Mouse (Mus musculus): ENCODE data around the gene Olfr1135. TPM values are rescaled to one million over a fixed set of nuclear protein-coding genes. Genes with fewer than 3 reads are reported as not detected.

The Olfr1135 gene
- total and polyA plus RNA-seq, 3 experiments, result not detected

DNA sequence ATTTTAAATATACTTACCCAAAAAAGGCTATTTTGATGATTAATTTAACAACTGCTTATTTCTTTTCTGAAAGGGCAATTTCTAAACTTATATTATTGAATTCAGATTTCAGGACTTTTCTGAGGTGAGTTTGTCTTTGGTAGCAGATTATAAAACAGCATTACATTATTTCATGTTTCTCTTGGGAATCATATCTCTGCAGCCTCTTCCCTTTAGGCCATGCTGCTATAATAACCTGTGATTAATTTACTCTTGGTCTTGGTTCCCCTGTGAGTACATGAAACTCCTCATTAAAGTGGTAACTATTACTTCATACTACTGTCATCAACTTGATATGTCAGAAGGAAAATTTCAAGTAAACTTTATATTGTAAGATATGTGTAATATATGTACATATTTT, 36.0 kb downstream of the Olfr1135 start, which contains the start of gene Olfr1132:
Gene Olfr1132 (minus strand): TSS at position 101 of the 400 bp plus-strand sequence.
- dilution Hi-C loops (cut with MboI; ENCODE audit: extremely low pct_ligation_motif_present, extremely low pct_unique_long_range_greater_than_20kb, low sequenced_read_pairs), result no loop called here
- TF ChIP-seq MEF2A (IDR thresholded peaks at IDR 0.05; ENCODE audit: borderline replicate concordance, low read depth, low read length) (no peak), TCF12 (IDR thresholded peaks at IDR 0.05; ENCODE audit: low read depth, low read length) (no peak), ZC3H11A (IDR thresholded peaks at IDR 0.05; ENCODE audit: low read depth, low read length) (no peak), IRF4 (IDR thresholded peaks at IDR 0.05; ENCODE audit: low read depth, low read length) (no peak), SIN3A (IDR thresholded peaks at IDR 0.05; ENCODE audit: low read length) (no peak), PAX5 (IDR thresholded peaks at IDR 0.05; ENCODE audit: low read length) (no peak), KAT2A (IDR thresholded peaks at IDR 0.05; ENCODE audit: insufficient replicate concordance, low read length) (no peak), JUN (IDR thresholded peaks at IDR 0.05; ENCODE audit: insufficient read depth, low read depth, low read length) (no peak), RAD21 (IDR thresholded peaks at IDR 0.05; ENCODE audit: low read depth, low read length) (no peak), NELFE (IDR thresholded peaks at IDR 0.05; ENCODE audit: low read depth, low read length) (no peak), POLR2A (IDR thresholded peaks at IDR 0.05; ENCODE audit: low read depth, low read length) (no peak), MAX (IDR thresholded peaks at IDR 0.05; ENCODE audit: low read length) (no peak), UBTF (IDR thresholded peaks at IDR 0.05; ENCODE audit: low read depth, low read length) (no peak), CHD1 (IDR thresholded peaks at IDR 0.05; ENCODE audit: low read depth, low read length) (no peak), EP300 (IDR thresholded peaks at IDR 0.05; ENCODE audit: low read length) (no peak)
- H3K36me3 ChIP-seq (replicated peaks in 1 of 2; ENCODE audit: control insufficient read depth in 1 of 2, insufficient read depth in 1 of 2, low read length in 1 of 2), result no peaks in the 10 kb centered on the region

DNA sequence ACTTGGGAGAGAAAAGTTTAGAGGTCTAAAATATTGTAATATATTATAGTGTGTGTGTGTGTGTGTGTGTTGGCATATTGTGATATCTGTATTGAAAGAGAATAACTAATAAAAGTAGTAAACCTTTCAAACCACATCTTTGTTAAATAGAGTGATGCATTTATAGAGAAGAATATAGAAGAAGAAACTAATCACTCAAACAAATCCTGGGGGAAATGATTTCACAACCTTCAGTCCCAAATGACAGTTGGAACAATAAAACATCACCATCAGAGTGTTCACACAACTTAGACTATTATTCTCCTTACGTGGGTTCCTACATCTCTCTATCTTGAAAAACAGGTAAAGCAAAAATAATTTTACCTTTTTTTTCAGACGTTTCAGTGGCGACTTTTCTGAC, 46.7 kb downstream of the Olfr1135 start, which contains the start of gene Olfr1131:
Gene Olfr1131 (plus strand): TSS at position 301 of the 400 bp plus-strand sequence.
- no peak within 1 kb of the TSS for H3K4me3 ChIP-seq (replicated peaks in 1 of 3; ENCODE audit: low read depth in 2 of 3, low read length in 2 of 3, poor library complexity in 1 of 3)
- TF ChIP-seq NELFE (IDR thresholded peaks at IDR 0.05; ENCODE audit: low read depth, low read length) (no peak), ZC3H11A (IDR thresholded peaks at IDR 0.05; ENCODE audit: low read depth, low read length) (no peak), ZKSCAN1 (IDR thresholded peaks at IDR 0.05; ENCODE audit: borderline replicate concordance, low read depth, low read length) (no peak), MXI1 (IDR thresholded peaks at IDR 0.05; ENCODE audit: low read depth, low read length) (no peak), SMC3 (IDR thresholded peaks at IDR 0.05; ENCODE audit: low read depth, low read length) (no peak), JUND (conservative IDR thresholded peaks at IDR 0.05; ENCODE audit: low read depth, low read length) (no peak), NRF1 (IDR thresholded peaks at IDR 0.05; ENCODE audit: low read depth, low read length) (no peak), BHLHE40 (IDR thresholded peaks at IDR 0.05; ENCODE audit: low read depth, low read length) (no peak), USF2 (conservative IDR thresholded peaks at IDR 0.05; ENCODE audit: low read depth, low read length) (no peak), ZNF384 (IDR thresholded peaks at IDR 0.05; ENCODE audit: low read depth, low read length) (no peak), POLR2AphosphoS2 (IDR thresholded peaks at IDR 0.05; ENCODE audit: low read depth, low read length) (no peak), TBP (conservative IDR thresholded peaks at IDR 0.05; ENCODE audit: low read depth, low read length) (no peak), MAFK (IDR thresholded peaks at IDR 0.05; ENCODE audit: insufficient replicate concordance, low read length) (no peak), MAX (IDR thresholded peaks at IDR 0.05; ENCODE audit: low read length) (no peak), USF1 (IDR thresholded peaks at IDR 0.05; ENCODE audit: low read depth, low read length) (no peak), JUN (IDR thresholded peaks at IDR 0.05; ENCODE audit: insufficient read depth, low read depth, low read length) (no peak), ZMIZ1 (IDR thresholded peaks at IDR 0.05; ENCODE audit: low read depth, low read length) (no peak), GABPA (IDR thresholded peaks at IDR 0.05; ENCODE audit: insufficient replicate concordance, low read depth, low read length) (no peak)
- dilution Hi-C loops (cut with MboI; ENCODE audit: extremely low pct_ligation_motif_present, extremely low pct_unique_long_range_greater_than_20kb, low sequenced_read_pairs) (no loop called here), in situ Hi-C loops (cut with MboI; ENCODE audit: low pct_ligation_motif_present, low pct_unique_long_range_greater_than_20kb, low sequenced_read_pairs) (no loop called here)
- H3K4me2 ChIP-seq (ENCODE audit: insufficient read depth, low read depth, poor library complexity, severe bottlenecking), result no peak within 1 kb of the TSS
- H3K36me3 ChIP-seq (replicated peaks in 1 of 2; ENCODE audit: control insufficient read depth in 1 of 2, insufficient read depth in 1 of 2, low read length in 1 of 2), result no peaks in the 10 kb centered on the region
- DNase-seq (ENCODE audit: extremely low read depth), result no peak
- H3K9me3 ChIP-seq (replicated peaks; ENCODE audit: low read length), result peaks cover 10% of the 10 kb centered on the region
- H3K9ac ChIP-seq (ENCODE audit: insufficient read depth, low read depth), result no peak within 1 kb of the TSS
- H3K79me2 ChIP-seq (replicated peaks; ENCODE audit: control insufficient read depth, extremely low read depth, insufficient read depth, poor library complexity, severe bottlenecking), result no peaks in the 10 kb centered on the region
- no peaks in the 10 kb centered on the region for H3K4me1 ChIP-seq (ENCODE audit: control insufficient read depth in 1 of 2, insufficient read depth in 2 of 2)
- no peak within 1 kb of the TSS for H3K27ac ChIP-seq (ENCODE audit: insufficient read depth, low read depth)
- H3K27me3 ChIP-seq (replicated peaks), result no peaks in the 10 kb centered on the region

More for the DNA sequence above, 36.0 kb downstream of the Olfr1135 start, which contains the start of gene Olfr1132:
- DNase-seq (ENCODE audit: extremely low read depth), result no peak
- Histone ChIP-seq H3K9ac (ENCODE audit: insufficient read depth, low read depth) (no peak within 1 kb of the TSS), H3K4me1 (ENCODE audit: control insufficient read depth in 1 of 2, insufficient read depth in 2 of 2) (no peaks in the 10 kb centered on the region), H3K27ac (ENCODE audit: insufficient read depth, low read depth) (no peak within 1 kb of the TSS), H3K27me3 (replicated peaks) (no peaks in the 10 kb centered on the region), H3K4me3 (replicated peaks in 1 of 3; ENCODE audit: low read depth in 2 of 3, low read length in 2 of 3, poor library complexity in 1 of 3) (no peak within 1 kb of the TSS), H3K79me2 (replicated peaks; ENCODE audit: control insufficient read depth, extremely low read depth, insufficient read depth, poor library complexity, severe bottlenecking) (no peaks in the 10 kb centered on the region), H3K4me2 (ENCODE audit: insufficient read depth, low read depth, poor library complexity, severe bottlenecking) (no peak within 1 kb of the TSS), H3K9me3 (replicated peaks; ENCODE audit: low read length) (peaks cover 16% of the 10 kb centered on the region)
- in situ Hi-C loops (cut with MboI; ENCODE audit: low pct_ligation_motif_present, low pct_unique_long_range_greater_than_20kb, low sequenced_read_pairs), result no loop called here

Measured in CH12.LX (cell line).